Mouse (Mus musculus): Measurements from ENCODE around the gene Thada. TPM values are rescaled to one million over a fixed set of nuclear protein-coding genes. Genes with fewer than 3 reads are reported as not detected.

Thada gene
- total and polyA plus RNA-seq, 3 experiments = 5.0 to 8.3 (median 7.7) TPM

- DNase-seq = peak; percentile 36 to 38
- no peak overlapping the region for H3K4me3 ChIP-seq
- intact Hi-C loops (cut with DNase I) = no loop called here
- H3K27me3 ChIP-seq (ENCODE audit: control insufficient read depth, insufficient read depth, low read length) = no peaks in the 10 kb centered on the region
- no peaks in the 10 kb centered on the region for H3K36me3 ChIP-seq (ENCODE audit: control insufficient read depth, insufficient read depth, low read length)
- no peak overlapping the region; the same call in 1 of the 2 replicates for H3K27ac ChIP-seq
- no peaks in the 10 kb centered on the region for H3K79me2 ChIP-seq (replicated peaks; ENCODE audit: control insufficient read depth, insufficient read depth, low read length)
- H3K9ac ChIP-seq (ENCODE audit: low read depth, low read length) = no peak overlapping the region
- WGBS = 32% methylated on average over 6 of the region's 6 CpGs
- TF ChIP-seq EP300 (IDR thresholded peaks at IDR 0.05; ENCODE audit: insufficient read depth, low read depth, low read length) (no peak), CTCF (IDR thresholded peaks at IDR 0.05) (no peak), POLR2A (IDR thresholded peaks at IDR 0.05; ENCODE audit: insufficient read depth, low read depth, low read length) (no peak)
- peaks cover 3% of the 10 kb centered on the region; the same call in 1 of the 2 replicates for H3K4me1 ChIP-seq (ENCODE audit: control insufficient read depth, insufficient read depth, low read length)
These were observed 304.7 kb downstream of the Thada start for GRCm38 (mm10) chr17:84161231-84161854.

DNA sequence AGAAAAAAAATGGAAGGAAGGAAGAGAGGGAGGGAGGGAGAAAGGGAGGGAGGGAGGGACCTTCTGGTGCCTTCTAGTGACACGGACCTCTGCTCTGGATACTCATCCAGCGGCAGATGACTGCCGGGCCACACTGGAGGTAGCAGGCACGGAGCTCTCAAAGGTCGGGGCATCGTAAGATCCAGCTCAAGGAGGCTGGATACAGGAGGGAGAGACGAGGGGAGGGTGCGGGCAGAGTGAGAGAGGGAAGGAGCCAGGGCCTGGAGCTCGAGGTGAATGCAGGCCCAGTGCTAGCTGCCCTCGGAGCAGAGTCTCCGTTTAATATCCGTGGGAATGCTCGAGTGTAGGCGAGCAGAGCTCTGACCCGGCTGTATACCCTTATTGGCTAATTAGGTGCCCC is 307.1 kb downstream of the Thada start:
- TF ChIP-seq POLR2A (IDR thresholded peaks at IDR 0.05; ENCODE audit: insufficient read depth, low read depth, low read length) = no peak
- no peak for TF ChIP-seq CTCF (IDR thresholded peaks at IDR 0.05)
- no peak for TF ChIP-seq EP300 (IDR thresholded peaks at IDR 0.05; ENCODE audit: insufficient read depth, low read depth, low read length)
- Histone ChIP-seq H3K4me1 (ENCODE audit: control insufficient read depth, insufficient read depth, low read length) (peaks cover 3% of the 10 kb centered on the region; the same call in 1 of the 2 replicates), H3K79me2 (replicated peaks; ENCODE audit: control insufficient read depth, insufficient read depth, low read length) (no peaks in the 10 kb centered on the region)

GRCm38 (mm10) chr17:84158461-84158795 is 307.6 kb downstream of the Thada start:
- Histone ChIP-seq H3K79me2 (replicated peaks; ENCODE audit: control insufficient read depth, insufficient read depth, low read length) (no peaks in the 10 kb centered on the region), H3K4me1 (ENCODE audit: control insufficient read depth, insufficient read depth, low read length) (peaks cover 3% of the 10 kb centered on the region; the same call in 1 of the 2 replicates), H3K9ac (ENCODE audit: low read depth, low read length) (no peak overlapping the region), H3K27ac (no peak overlapping the region), H3K27me3 (ENCODE audit: control insufficient read depth, insufficient read depth, low read length) (no peaks in the 10 kb centered on the region), H3K4me3 (no peak overlapping the region), H3K36me3 (ENCODE audit: control insufficient read depth, insufficient read depth, low read length) (no peaks in the 10 kb centered on the region)
- no peak for DNase-seq
- 84% methylated on average over 12 of the region's 12 CpGs for WGBS
- intact Hi-C loops (cut with DNase I) = no loop called here
- no peak for TF ChIP-seq CTCF (IDR thresholded peaks at IDR 0.05)
- TF ChIP-seq EP300 (IDR thresholded peaks at IDR 0.05; ENCODE audit: insufficient read depth, low read depth, low read length) = no peak
- TF ChIP-seq POLR2A (IDR thresholded peaks at IDR 0.05; ENCODE audit: insufficient read depth, low read depth, low read length) = no peak

More for the DNA sequence above, 307.1 kb downstream of the Thada start:
- H3K4me3 ChIP-seq = no peak overlapping the region
- H3K36me3 ChIP-seq (ENCODE audit: control insufficient read depth, insufficient read depth, low read length) = no peaks in the 10 kb centered on the region
- H3K27me3 ChIP-seq (ENCODE audit: control insufficient read depth, insufficient read depth, low read length) = no peaks in the 10 kb centered on the region
- H3K27ac ChIP-seq = no peak overlapping the region
- intact Hi-C loops (cut with DNase I) = no loop called here
- H3K9ac ChIP-seq (ENCODE audit: low read depth, low read length) = no peak overlapping the region
- peak in 1 of 2 experiments; percentile 10 for DNase-seq
- WGBS = 89% methylated on average over 15 of the region's 15 CpGs

- H3K27ac ChIP-seq = no peak overlapping the region
- 85% methylated on average over 6 of the region's 6 CpGs for WGBS
These were observed 308.1 kb downstream of the Thada start for GRCm38 (mm10) chr17:84157743-84158460.

GRCm38 (mm10) chr17:84156748-84157742 is 309.0 kb downstream of the Thada start:
- Histone ChIP-seq H3K9ac (ENCODE audit: low read depth, low read length) (no peak overlapping the region), H3K79me2 (replicated peaks; ENCODE audit: control insufficient read depth, insufficient read depth, low read length) (no peaks in the 10 kb centered on the region), H3K4me1 (ENCODE audit: control insufficient read depth, insufficient read depth, low read length) (peaks cover 7% of the 10 kb centered on the region), H3K27ac (no peak overlapping the region), H3K27me3 (ENCODE audit: control insufficient read depth, insufficient read depth, low read length) (no peaks in the 10 kb centered on the region), H3K4me3 (no peak overlapping the region), H3K36me3 (ENCODE audit: control insufficient read depth, insufficient read depth, low read length) (no peaks in the 10 kb centered on the region)
- intact Hi-C loops (cut with DNase I) = no loop called here
- TF ChIP-seq EP300 (IDR thresholded peaks at IDR 0.05; ENCODE audit: insufficient read depth, low read depth, low read length) = no peak
- TF ChIP-seq CTCF (IDR thresholded peaks at IDR 0.05) = no peak
- no peak for TF ChIP-seq POLR2A (IDR thresholded peaks at IDR 0.05; ENCODE audit: insufficient read depth, low read depth, low read length)
- 82% methylated on average over 19 of the region's 19 CpGs for WGBS
- DNase-seq = peak in 1 of 2 experiments; percentile 13

More at GRCm38 (mm10) chr17:84157743-84158460, 308.1 kb downstream of the Thada start:
- Histone ChIP-seq H3K4me1 (ENCODE audit: control insufficient read depth, insufficient read depth, low read length) (peaks cover 3% of the 10 kb centered on the region; the same call in 1 of the 2 replicates), H3K9ac (ENCODE audit: low read depth, low read length) (no peak overlapping the region), H3K4me3 (no peak overlapping the region), H3K79me2 (replicated peaks; ENCODE audit: control insufficient read depth, insufficient read depth, low read length) (no peaks in the 10 kb centered on the region), H3K36me3 (ENCODE audit: control insufficient read depth, insufficient read depth, low read length) (no peaks in the 10 kb centered on the region), H3K27me3 (ENCODE audit: control insufficient read depth, insufficient read depth, low read length) (no peaks in the 10 kb centered on the region)
- intact Hi-C loops (cut with DNase I) = no loop called here
- DNase-seq = peak in 1 of 2 experiments; percentile 17
- TF ChIP-seq CTCF (IDR thresholded peaks at IDR 0.05) (no peak), EP300 (IDR thresholded peaks at IDR 0.05; ENCODE audit: insufficient read depth, low read depth, low read length) (no peak), POLR2A (IDR thresholded peaks at IDR 0.05; ENCODE audit: insufficient read depth, low read depth, low read length) (no peak)

Data from heart, adult 2 months (tissue).